Mouse (Mus musculus): ENCODE measurements at regions not wholly inside any gene's neighbourhood (a gene's known extent, or its start where the extent isn't known, plus 50 kb on each side); places are given as distances from the start of the nearest gene placed in this dataset.

- H3K9ac ChIP-seq (ENCODE audit: low read length), result no peak overlapping the region
- no peak overlapping the region for H3K4me2 ChIP-seq (ENCODE audit: low read length)
- DNase-seq (ENCODE audit: low spot score), result no peak
- no peaks in the 10 kb centered on the region for H3K4me1 ChIP-seq (ENCODE audit: control insufficient read depth, insufficient read depth, low read length)
- H3K27me3 ChIP-seq (replicated peaks; ENCODE audit: control insufficient read depth, insufficient read depth, low read length), result no peaks in the 10 kb centered on the region
- no peaks in the 10 kb centered on the region for H3K36me3 ChIP-seq (ENCODE audit: control insufficient read depth, insufficient read depth, low read length)
- no peak overlapping the region for H3K4me3 ChIP-seq (ENCODE audit: low read depth, low read length)
- no peak for ATAC-seq
- H3K27ac ChIP-seq (ENCODE audit: low read depth, low read length), result no peak overlapping the region
- no peaks in the 10 kb centered on the region for H3K9me3 ChIP-seq (replicated peaks; ENCODE audit: control insufficient read depth, low read length)
- WGBS, result 90% methylated on average over 6 of the region's 6 CpGs
Observed at GRCm38 (mm10) chr12:92127648-92128047, 278.7 kb upstream of the Sel1l start.

- Histone ChIP-seq H3K4me1 (ENCODE audit: control insufficient read depth, insufficient read depth, low read length) (no peaks in the 10 kb centered on the region), H3K9ac (ENCODE audit: low read length) (no peak overlapping the region), H3K27me3 (replicated peaks; ENCODE audit: control insufficient read depth, insufficient read depth, low read length) (no peaks in the 10 kb centered on the region), H3K4me2 (ENCODE audit: low read length) (no peak overlapping the region), H3K27ac (ENCODE audit: low read depth, low read length) (no peak overlapping the region), H3K36me3 (ENCODE audit: control insufficient read depth, insufficient read depth, low read length) (no peaks in the 10 kb centered on the region), H3K4me3 (ENCODE audit: low read depth, low read length) (no peak overlapping the region), H3K9me3 (replicated peaks; ENCODE audit: control insufficient read depth, low read length) (no peaks in the 10 kb centered on the region)
- no peak for DNase-seq (ENCODE audit: low spot score)
- WGBS, result 83% methylated on average over 6 of the region's 6 CpGs
- no peak for ATAC-seq
Observed at GRCm38 (mm10) chr12:92120164-92120815, 271.3 kb upstream of the Sel1l start.

GRCm38 (mm10) chr12:92109615-92110014, 260.7 kb upstream of the Sel1l start:
- peak; percentile 72 for ATAC-seq
- Histone ChIP-seq H3K27ac (ENCODE audit: low read depth, low read length) (no peak overlapping the region), H3K4me3 (ENCODE audit: low read depth, low read length) (no peak overlapping the region), H3K27me3 (replicated peaks; ENCODE audit: control insufficient read depth, insufficient read depth, low read length) (no peaks in the 10 kb centered on the region), H3K9me3 (replicated peaks; ENCODE audit: control insufficient read depth, low read length) (no peaks in the 10 kb centered on the region), H3K4me1 (ENCODE audit: control insufficient read depth, insufficient read depth, low read length) (peaks cover 7% of the 10 kb centered on the region; the same call in 1 of the 2 replicates), H3K36me3 (ENCODE audit: control insufficient read depth, insufficient read depth, low read length) (no peaks in the 10 kb centered on the region), H3K9ac (ENCODE audit: low read length) (no peak overlapping the region), H3K4me2 (ENCODE audit: low read length) (no peak overlapping the region)
- 14% methylated on average over 3 of the region's 3 CpGs for WGBS
- peak; percentile 62 for DNase-seq (ENCODE audit: low spot score)

DNA sequence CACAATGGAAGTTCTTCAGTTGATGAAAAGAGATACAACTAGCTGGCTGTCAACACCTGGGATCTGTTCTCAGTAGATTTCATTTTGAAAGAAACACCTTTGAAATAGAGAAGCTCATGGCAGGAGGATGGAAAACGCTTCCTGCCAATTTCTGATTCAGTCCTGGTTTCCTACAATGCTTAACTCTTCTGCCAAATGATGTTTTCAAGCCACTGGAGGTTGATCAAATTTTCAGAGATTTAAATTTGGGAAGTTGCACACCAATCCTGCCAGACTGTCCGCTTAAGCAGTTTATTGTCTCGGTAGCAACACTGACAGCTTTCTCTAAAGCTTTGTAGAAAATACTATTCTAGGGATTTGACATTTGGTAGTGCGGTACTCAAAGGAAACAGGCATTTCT, 251.1 kb upstream of the Sel1l start:
- H3K4me3 ChIP-seq (ENCODE audit: low read depth, low read length), result no peak overlapping the region
- no peak for ATAC-seq

GRCm38 (mm10) chr12:92092794-92093365, 243.9 kb upstream of the Sel1l start:
- no peak overlapping the region for H3K27ac ChIP-seq (ENCODE audit: low read depth, low read length)

More for the DNA sequence above, 251.1 kb upstream of the Sel1l start:
- H3K9me3 ChIP-seq (replicated peaks; ENCODE audit: control insufficient read depth, low read length), result no peaks in the 10 kb centered on the region
- H3K4me2 ChIP-seq (ENCODE audit: low read length), result no peak overlapping the region
- no peaks in the 10 kb centered on the region for H3K27me3 ChIP-seq (replicated peaks; ENCODE audit: control insufficient read depth, insufficient read depth, low read length)
- WGBS, result 75% methylated on average over 4 of the region's 4 CpGs
- H3K27ac ChIP-seq (ENCODE audit: low read depth, low read length), result no peak overlapping the region
- no peaks in the 10 kb centered on the region for H3K4me1 ChIP-seq (ENCODE audit: control insufficient read depth, insufficient read depth, low read length)
- no peak overlapping the region for H3K9ac ChIP-seq (ENCODE audit: low read length)
- DNase-seq (ENCODE audit: low spot score), result no peak
- no peaks in the 10 kb centered on the region for H3K36me3 ChIP-seq (ENCODE audit: control insufficient read depth, insufficient read depth, low read length)

GRCm38 (mm10) chr12:92073209-92073608, 224.3 kb upstream of the Sel1l start:
- Histone ChIP-seq H3K36me3 (ENCODE audit: control insufficient read depth, insufficient read depth, low read length) (no peaks in the 10 kb centered on the region), H3K9ac (ENCODE audit: low read length) (no peak overlapping the region), H3K9me3 (replicated peaks; ENCODE audit: control insufficient read depth, low read length) (no peaks in the 10 kb centered on the region), H3K27ac (ENCODE audit: low read depth, low read length) (no peak overlapping the region), H3K4me3 (ENCODE audit: low read depth, low read length) (no peak overlapping the region), H3K27me3 (replicated peaks; ENCODE audit: control insufficient read depth, insufficient read depth, low read length) (no peaks in the 10 kb centered on the region), H3K4me1 (ENCODE audit: control insufficient read depth, insufficient read depth, low read length) (no peaks in the 10 kb centered on the region), H3K4me2 (ENCODE audit: low read length) (no peak overlapping the region)
- WGBS, result 82% methylated on average over 10 of the region's 10 CpGs
- DNase-seq (ENCODE audit: low spot score), result peak; percentile 15
- ATAC-seq, result 0 out of 2 replicates have a peak, but pooled peaks have one; percentile 20

More at GRCm38 (mm10) chr12:92092794-92093365, 243.9 kb upstream of the Sel1l start:
- Histone ChIP-seq H3K4me2 (ENCODE audit: low read length) (no peak overlapping the region), H3K4me3 (ENCODE audit: low read depth, low read length) (no peak overlapping the region), H3K4me1 (ENCODE audit: control insufficient read depth, insufficient read depth, low read length) (no peaks in the 10 kb centered on the region), H3K36me3 (ENCODE audit: control insufficient read depth, insufficient read depth, low read length) (no peaks in the 10 kb centered on the region), H3K9ac (ENCODE audit: low read length) (no peak overlapping the region), H3K9me3 (replicated peaks; ENCODE audit: control insufficient read depth, low read length) (no peaks in the 10 kb centered on the region), H3K27me3 (replicated peaks; ENCODE audit: control insufficient read depth, insufficient read depth, low read length) (no peaks in the 10 kb centered on the region)
- 86% methylated on average over 10 of the region's 10 CpGs for WGBS
- no peak for ATAC-seq
- no peak for DNase-seq (ENCODE audit: low spot score)

DNA sequence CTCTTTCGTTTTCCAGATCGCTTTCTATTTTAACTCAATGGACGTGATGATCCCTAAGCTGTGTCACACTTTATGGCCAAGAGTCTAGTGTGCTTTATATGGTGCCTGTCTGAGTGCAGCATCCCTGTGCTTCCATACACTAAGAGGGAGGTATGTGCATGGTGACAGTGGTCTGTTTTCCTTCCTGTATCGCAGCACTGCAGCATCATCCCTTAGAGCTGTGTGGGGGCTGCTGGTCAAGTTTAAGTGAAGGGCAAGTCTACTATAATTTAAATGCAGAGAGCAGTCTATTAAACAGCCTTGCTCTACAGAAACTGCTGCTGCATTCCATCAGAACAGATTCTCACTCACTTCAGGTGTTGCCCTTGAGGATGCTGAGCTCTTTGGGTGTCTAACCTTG, 213.8 kb upstream of the Sel1l start:
- H3K4me2 ChIP-seq (ENCODE audit: low read length), result no peak overlapping the region
- no peak overlapping the region for H3K27ac ChIP-seq (ENCODE audit: low read depth, low read length)
- 90% methylated on average over 4 of the region's 4 CpGs for WGBS
- H3K36me3 ChIP-seq (ENCODE audit: control insufficient read depth, insufficient read depth, low read length), result no peaks in the 10 kb centered on the region
- H3K4me1 ChIP-seq (ENCODE audit: control insufficient read depth, insufficient read depth, low read length), result no peaks in the 10 kb centered on the region
- DNase-seq (ENCODE audit: low spot score) (no peak), ATAC-seq (no peak)
- H3K4me3 ChIP-seq (ENCODE audit: low read depth, low read length), result no peak overlapping the region
- no peak overlapping the region for H3K9ac ChIP-seq (ENCODE audit: low read length)
- no peaks in the 10 kb centered on the region for H3K9me3 ChIP-seq (replicated peaks; ENCODE audit: control insufficient read depth, low read length)
- H3K27me3 ChIP-seq (replicated peaks; ENCODE audit: control insufficient read depth, insufficient read depth, low read length), result no peaks in the 10 kb centered on the region

GRCm38 (mm10) chr12:92040481-92040880, 191.5 kb upstream of the Sel1l start:
- ATAC-seq (no peak), DNase-seq (ENCODE audit: low spot score) (no peak)
- H3K4me1 ChIP-seq (ENCODE audit: control insufficient read depth, insufficient read depth, low read length), result no peaks in the 10 kb centered on the region
- no peaks in the 10 kb centered on the region for H3K27me3 ChIP-seq (replicated peaks; ENCODE audit: control insufficient read depth, insufficient read depth, low read length)
- no peaks in the 10 kb centered on the region for H3K36me3 ChIP-seq (ENCODE audit: control insufficient read depth, insufficient read depth, low read length)
- no peak overlapping the region for H3K9ac ChIP-seq (ENCODE audit: low read length)
- no peak overlapping the region for H3K4me2 ChIP-seq (ENCODE audit: low read length)
- WGBS, result 84% methylated on average over 1 of the region's 1 CpGs
- no peaks in the 10 kb centered on the region for H3K9me3 ChIP-seq (replicated peaks; ENCODE audit: control insufficient read depth, low read length)
- no peak overlapping the region for H3K4me3 ChIP-seq (ENCODE audit: low read depth, low read length)
- H3K27ac ChIP-seq (ENCODE audit: low read depth, low read length), result no peak overlapping the region

DNA sequence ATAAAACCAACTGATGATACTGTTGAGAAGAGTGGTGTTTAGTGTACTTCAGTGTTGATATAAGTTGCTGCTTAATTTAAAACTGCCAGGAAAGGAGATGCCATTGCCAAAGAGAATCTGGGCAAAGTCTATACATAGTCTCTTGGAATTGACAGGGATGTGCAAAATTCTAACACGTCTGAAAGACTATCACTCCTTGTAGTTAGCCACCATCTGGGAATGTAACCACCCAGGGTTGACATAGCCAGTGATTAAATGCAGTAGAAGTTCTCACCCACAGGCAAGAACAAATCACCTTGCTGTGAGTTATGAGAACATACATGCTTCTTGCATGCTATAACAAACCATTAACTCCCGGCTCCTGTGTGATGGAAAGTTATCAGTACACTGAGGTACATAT, 180.2 kb upstream of the Sel1l start:
- Histone ChIP-seq H3K4me2 (ENCODE audit: low read length) (no peak overlapping the region), H3K27ac (ENCODE audit: low read depth, low read length) (no peak overlapping the region), H3K9me3 (replicated peaks; ENCODE audit: control insufficient read depth, low read length) (no peaks in the 10 kb centered on the region), H3K4me1 (ENCODE audit: control insufficient read depth, insufficient read depth, low read length) (no peaks in the 10 kb centered on the region), H3K9ac (ENCODE audit: low read length) (no peak overlapping the region), H3K4me3 (ENCODE audit: low read depth, low read length) (no peak overlapping the region), H3K27me3 (replicated peaks; ENCODE audit: control insufficient read depth, insufficient read depth, low read length) (no peaks in the 10 kb centered on the region), H3K36me3 (ENCODE audit: control insufficient read depth, insufficient read depth, low read length) (no peaks in the 10 kb centered on the region)
- 82% methylated on average over 2 of the region's 2 CpGs for WGBS
- no peak for DNase-seq (ENCODE audit: low spot score)
- ATAC-seq, result no peak
